Mouse (Mus musculus) E14TG2a.4 (cell line): ENCODE measurements around the gene Pagr1a.

Experiments used
- CTCF ChIP-seq: conservative IDR thresholded peaks from 2 replicates; pipeline ENCODE4 v1.5.1; 2014; ENCODE audit warnings: low read length
- POU5F1 ChIP-seq: IDR thresholded peaks from 2 replicates; pipeline ENCODE4 v1.6.1; 2014; ENCODE audit warnings: low read length, borderline replicate concordance

DNA sequence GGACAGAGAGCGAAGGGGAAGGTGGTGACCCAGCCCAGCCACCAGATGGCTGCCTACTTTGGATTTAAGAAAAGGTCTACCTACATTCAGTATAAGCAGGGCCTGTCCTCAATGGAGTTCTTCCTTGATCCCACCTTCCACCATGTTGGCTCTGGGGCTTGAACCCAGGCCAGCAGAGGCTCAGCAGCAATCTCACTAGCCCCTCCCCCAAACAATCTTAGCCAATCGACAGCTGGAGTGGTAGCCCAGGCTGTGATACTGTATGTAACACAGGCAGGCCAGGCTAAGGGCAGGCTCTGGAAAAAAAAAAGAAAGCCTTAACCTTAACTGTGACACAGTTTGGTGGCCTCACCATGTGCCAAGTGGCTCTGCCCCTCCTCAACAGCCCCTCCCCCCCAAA lies 5.4 kb downstream of the Pagr1a start:
- no peak for TF ChIP-seq CTCF
- TF ChIP-seq POU5F1 = no peak
